Mouse (Mus musculus): ENCODE measurements at regions not wholly inside any gene's neighbourhood (a gene's known extent, or its start where the extent isn't known, plus 50 kb on each side); places are given as distances from the start of the nearest gene placed in this dataset.

DNA sequence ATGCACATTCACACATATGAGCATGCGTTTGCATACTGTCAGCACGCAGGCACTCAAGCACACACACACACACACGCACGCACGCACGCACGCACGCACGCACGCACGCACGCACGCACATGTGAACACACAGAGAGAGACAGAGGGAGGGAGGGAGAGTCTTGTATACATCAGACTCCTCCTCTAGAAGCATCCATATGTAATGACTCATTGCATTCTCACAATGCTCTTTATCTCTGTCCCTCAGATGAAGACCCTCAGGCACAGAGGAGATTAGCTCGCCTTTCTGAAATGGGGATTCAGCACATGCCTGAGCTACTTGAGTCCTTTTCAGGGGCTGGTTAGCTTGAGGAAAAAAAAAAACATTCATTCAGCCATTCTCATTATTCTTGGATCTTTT, 79.6 kb upstream of the 1700025G04Rik start:
- no peak for DNase-seq (ENCODE audit: low spot score in 2 of 2)

DNA sequence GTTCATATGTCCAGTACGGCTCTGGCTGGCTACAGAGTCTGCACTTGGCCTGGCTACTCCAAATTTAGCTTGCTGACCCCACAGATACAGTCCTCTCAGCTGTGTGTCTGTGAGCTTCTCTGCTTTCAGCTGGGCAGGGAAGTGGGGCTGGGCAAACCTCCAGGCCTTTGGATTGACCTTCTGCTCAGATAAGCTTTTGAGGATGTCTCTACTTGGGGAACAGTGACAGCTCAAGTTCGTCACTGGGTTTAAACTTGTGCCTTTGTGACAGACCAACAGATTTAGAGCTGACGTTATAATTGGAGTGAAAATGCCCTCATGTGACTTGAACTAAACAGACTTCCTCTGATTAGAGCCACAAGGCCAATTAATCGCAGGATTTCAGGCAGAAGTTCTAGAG, 78.4 kb upstream of the 1700025G04Rik start:
- DNase-seq (ENCODE audit: low spot score in 2 of 2) = peak; percentile 44 to 53

DNA sequence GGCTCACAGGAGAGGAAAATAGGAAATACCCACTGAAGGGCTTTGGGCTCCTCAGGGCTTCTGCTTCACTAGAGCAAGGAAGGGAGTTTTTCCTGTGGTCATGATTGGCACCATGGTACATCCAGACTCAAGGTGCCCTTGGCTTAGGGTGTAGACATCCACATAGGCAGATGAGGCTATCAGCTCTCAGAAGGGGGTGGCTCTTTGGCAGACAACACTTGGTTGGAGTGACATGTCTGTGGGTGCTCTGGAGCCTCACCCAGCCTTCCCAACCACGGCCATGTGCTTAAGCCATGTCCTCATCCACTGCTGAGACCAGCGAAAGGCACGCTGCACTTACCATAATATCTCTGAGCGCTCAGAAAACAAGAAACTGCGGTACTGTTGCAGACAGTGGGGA, 77.8 kb upstream of the 1700025G04Rik start:
- DNase-seq (ENCODE audit: low spot score in 2 of 2) = no peak

DNA sequence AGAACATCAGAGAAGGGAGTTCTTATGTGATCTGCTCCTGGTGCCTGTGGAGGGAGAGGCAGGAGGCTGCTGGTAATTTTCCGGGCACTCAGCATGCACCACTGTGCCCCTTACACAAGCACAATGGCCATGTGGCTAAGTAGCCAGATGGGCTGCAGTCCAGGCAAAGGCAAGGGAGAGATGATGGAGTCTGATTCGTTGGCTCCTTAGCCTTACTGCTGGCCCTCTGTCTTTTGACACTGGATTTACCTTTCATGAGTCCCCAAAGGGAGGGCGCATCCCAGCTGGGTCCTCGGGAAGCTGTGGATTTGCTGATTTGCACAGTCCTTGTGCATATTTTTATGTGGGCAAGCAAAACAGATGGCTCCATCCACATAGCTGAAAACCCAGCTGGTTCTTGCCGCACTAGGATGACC, 75.6 kb upstream of the 1700025G04Rik start:
- DNase-seq (ENCODE audit: low spot score in 2 of 2) = no peak

DNA sequence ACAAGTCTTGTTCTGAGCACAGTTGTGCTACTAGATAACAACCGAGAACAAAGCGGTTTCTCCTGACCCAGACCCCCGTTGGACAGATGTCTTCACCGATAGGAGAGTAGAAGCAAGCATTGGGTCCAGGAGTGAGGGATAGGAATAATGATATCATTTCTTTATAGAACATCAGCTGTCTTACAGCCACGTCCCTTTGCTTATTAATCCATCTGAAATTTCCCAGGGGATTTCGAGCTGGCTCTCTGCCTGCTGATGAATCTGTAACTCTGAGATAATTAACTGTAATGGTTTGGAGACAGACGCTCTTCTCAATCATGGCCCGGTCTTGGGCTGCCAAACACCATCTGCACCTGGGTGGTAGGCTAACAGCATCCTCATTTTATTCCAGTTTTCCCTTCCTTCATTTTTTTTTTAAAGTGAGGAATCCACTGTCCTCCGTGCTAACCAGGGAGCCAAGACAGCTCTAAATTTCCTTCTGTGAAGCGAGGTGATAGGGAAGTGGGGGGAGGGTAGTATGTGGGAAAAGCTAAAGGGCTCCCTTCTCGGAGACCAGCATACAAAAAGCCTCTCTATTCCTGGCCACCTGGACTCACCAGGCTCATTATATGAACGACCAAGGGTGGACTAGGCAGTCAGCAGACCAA, 75.0 kb upstream of the 1700025G04Rik start:
- DNase-seq (ENCODE audit: low spot score in 2 of 2) = no peak

GRCm38 (mm10) chr1:152164212-152164611, 74.3 kb upstream of the 1700025G04Rik start:
- DNase-seq (ENCODE audit: low spot score in 2 of 2) = no peak

- no peak for DNase-seq (ENCODE audit: low spot score in 2 of 2)
Measured at GRCm38 (mm10) chr1:152152474-152152873, 62.5 kb upstream of the 1700025G04Rik start.

- no peak for DNase-seq (ENCODE audit: low spot score in 2 of 2)
Measured at GRCm38 (mm10) chr1:152148731-152149130, 58.8 kb upstream of the 1700025G04Rik start.

GRCm38 (mm10) chr1:152140175-152140574, 50.2 kb upstream of the 1700025G04Rik start:
- DNase-seq (ENCODE audit: low spot score in 2 of 2) = no peak
